Mouse (Mus musculus): ENCODE measurements around the gene Zfp444.
"Not testable (repeated sequence)": the region's sequence is repeated elsewhere in the genome, so short reads cannot be mapped to it uniquely, and the experiment has no call there.

The Zfp444 gene

DNA sequence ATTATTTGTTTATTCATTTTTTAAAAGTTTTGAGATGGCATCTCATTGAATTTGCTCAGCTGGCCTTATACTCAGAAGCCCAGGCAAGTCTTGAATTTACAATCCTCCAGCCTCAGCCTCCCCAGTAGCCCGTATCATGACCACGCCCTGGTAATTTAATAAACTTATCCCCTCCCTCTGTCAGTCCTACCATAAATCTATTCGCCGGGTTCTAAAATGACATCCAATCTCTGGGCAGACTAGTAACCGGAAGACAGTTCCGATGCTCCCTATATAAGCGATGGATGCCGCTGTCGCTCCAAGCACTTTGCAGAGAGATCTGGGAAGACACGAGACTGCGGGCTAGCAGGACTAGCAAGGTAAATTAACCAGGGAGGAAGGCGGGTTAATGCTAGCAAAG lies 50.0 kb downstream of the Zfp444 start, which contains the start of gene Zscan5b:
Zscan5b (plus strand) TSS at position 301 of the 400 bp plus-strand sequence.
- no peak for DNase-seq

DNA sequence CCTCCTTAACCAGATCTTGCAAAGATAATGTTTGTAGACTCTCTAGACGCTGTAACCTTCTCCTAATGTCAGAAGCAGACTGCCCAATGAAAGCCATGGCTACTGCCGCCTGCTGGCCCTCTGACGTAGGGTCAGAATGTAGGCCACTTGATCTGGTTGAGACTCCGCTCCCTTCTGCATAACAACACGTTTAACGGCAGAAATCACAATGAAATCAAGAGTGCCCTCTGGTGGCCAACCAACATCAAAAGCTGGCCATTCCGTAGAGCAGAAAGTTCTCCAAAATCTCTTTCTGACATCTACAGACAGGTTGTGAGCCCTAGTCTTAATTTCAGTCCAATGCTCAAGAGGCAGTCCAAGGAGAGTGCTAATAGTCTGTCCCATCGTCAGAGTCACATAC lies 56.5 kb downstream of the Zfp444 start:
- not testable (repeated sequence) for DNase-seq

DNA sequence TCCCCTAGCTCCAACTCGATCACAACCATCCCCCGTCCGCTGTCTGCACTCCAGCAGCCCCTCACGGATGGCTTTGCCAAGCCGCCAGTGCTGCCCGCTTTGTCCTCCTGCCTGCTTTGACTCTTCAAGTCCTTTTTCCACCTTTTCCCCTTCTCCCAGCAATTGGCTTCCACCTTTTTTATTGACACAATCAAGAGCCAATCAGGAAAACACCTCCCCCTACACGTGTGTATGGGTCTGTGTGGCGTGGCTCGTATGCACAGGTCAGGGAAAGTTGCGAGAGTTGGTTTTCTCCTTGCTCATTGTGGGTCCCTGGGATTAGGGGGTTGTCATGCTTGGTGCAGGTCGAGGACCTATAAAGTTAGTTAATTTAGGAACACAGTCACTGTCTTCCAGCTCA lies 67.8 kb downstream of the Zfp444 start:
- DNase-seq, result no peak

- DNase-seq, result peak in 1 of 2 experiments; percentile 44
Measured at GRCm38 (mm10) chr7:6240841-6241425, 68.9 kb downstream of the Zfp444 start.

All from spleen, adult 18-20 months (tissue).